Mouse (Mus musculus): Measurements from ENCODE around the gene Plppr2.

DNA sequence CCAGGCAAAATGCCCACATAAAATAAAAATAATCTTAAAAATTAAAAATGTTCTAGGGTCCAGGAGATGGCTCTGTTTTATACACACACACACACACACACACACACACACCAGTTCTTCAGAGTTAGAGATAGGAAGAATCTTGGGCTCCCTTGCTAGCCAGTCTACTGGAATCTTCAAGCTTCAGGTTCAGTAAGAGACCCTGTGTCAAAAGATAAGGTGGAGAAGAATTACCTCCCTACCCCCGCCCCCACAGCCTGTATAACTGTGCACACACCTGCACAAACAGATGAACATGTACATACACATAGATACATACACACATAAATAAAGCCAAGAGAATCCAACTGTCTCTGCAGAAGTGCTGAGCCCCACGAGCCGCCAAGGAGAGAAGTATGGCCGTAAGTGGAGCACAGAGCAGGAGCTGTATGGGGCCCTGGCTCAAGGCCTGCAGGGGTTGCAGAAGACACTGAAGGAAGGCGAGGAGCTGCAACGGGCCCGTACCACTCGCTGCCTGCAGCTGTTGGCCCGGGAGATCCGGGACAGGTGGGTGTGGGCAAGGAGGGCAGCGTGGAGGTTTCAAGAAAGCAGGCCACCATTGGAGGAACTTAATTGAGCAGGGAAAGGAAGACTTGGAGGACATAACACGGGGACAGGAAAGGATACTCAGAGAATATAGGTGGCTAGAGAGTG is 4.2 kb upstream of the Plppr2 start:
- no peak for TF ChIP-seq EP300 (IDR thresholded peaks at IDR 0.05; ENCODE audit: low read depth)
- TF ChIP-seq CTCF (IDR thresholded peaks at IDR 0.05; ENCODE audit: low read depth): no peak

Data from liver, embryonic 14.5 days (tissue).